Mouse (Mus musculus) left cerebral cortex, postnatal 10 days (tissue): ENCODE results near the gene Gm36210. TPM values are rescaled to one million over a fixed set of nuclear protein-coding genes. Genes with fewer than 3 reads are reported as not detected.

ENCODE experiments used
- DNase-seq, 2 experiments: peaks; one replicate each; pipeline ENCODE4 v3.0.0; 2021 to 2022; ENCODE audit warnings: low spot score in 2 of 2, mixed read lengths in 1 of 2; ENCODE audit errors: extremely low spot score in 1 of 2
- intact Hi-C: fragments of 180-260 bp; cut with DNase I; formaldehyde crosslinking; loops from one replicate; pipeline ENCODE4 v1.15.1; 2025
- total RNA-seq, 2 experiments: library from RNA; stranded (reverse); gene quantifications; 2 replicates each; pipeline ENCODE4 v1.2.3; 2021

Gm36210 gene
- total RNA-seq, 2 experiments from 2014 or later: 0.26 to 0.36 TPM

DNA sequence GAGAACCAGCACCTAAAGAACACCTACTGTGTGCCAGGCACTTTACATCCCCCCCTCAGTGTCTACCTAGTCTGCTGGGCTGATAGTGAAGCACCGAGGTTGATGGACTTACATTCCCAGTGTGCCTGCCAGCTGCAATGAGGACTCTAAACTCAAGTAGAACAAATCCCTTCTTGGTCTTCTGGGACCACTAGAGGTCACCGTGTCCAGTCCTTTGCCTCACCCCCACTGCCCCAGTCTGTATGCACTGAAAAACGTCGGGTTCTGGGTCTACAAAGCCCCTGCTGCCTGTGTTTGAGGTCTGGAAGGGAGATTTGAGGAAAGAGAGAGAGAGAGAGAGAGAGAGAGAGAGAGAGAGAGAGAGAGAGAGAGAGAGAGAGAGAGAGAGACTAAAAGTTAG, 18.2 kb upstream of the Gm36210 start:
- no peak for DNase-seq
- intact Hi-C loops: no loop called here

DNA sequence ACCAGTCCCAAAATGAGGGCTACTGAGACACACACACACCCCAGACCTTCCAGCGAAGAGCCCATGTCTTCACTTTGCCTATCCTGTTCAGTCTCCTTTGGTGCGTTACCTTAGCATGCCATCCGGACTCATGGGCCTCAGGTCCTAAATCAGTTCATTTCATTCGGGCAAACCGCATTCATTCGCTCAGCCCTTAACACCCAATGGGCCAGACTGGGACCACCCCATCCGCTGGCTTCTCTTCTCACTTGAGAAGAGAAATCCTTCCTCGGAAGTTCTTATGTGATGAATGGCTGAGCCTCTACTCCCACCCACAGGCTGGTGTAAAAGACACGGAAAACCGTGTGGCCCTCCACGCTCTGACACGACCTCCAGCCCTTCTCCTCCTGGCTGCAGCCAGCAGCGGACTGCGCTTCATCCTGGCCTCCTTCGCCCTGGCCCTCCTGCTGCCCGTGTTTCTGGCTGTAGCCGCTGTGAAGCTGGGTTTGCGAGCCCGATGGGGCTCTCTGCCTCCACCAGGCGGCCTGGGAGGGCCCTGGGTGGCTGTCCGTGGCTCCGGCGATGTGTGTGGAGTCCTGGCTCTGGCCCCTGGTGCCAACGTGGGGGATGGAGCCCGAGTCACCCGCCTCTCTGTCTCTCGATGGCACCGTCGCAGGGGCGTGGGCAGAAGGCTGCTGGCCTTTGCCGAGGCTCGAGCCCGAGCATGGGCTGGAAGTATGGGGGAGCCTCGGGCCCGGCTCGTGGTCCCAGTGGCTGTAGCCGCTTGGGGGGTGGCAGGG, 17.5 kb upstream of the Gm36210 start:
- peak; percentile 53 to 81 for DNase-seq
- intact Hi-C loops: no loop called here

DNA sequence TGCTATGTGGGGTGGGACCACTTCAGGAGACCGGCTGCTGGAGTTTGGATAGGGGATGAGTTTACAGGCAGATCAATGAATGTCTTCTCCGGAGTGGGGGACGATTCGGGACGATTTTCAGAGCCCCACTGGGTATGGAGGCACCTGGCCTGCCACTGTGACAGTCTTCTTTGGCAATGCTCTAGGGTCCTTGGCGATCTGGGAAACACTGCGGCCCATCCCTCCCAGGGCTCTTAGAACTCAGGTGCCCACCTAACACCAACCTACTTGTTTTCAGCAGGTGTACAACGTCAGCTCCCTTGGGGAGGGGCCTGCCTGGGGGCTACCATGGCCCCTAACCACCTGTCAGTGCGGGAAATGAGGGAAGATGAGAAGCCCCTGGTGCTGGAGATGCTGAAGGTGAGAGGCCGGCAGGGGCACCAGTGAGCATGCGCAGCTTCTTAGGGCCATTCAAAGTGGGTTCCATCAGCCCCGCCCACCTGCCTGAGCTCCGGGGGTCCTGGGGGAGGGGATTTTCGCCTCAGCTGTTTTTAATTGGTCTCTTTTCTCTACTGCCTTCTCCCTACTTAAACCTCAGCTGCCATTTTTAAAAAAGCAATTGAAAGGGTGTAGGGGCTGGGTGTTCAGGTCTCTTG, 16.7 kb upstream of the Gm36210 start:
- intact Hi-C loops: no loop called here
- peak; percentile 82 to 88 for DNase-seq

DNA sequence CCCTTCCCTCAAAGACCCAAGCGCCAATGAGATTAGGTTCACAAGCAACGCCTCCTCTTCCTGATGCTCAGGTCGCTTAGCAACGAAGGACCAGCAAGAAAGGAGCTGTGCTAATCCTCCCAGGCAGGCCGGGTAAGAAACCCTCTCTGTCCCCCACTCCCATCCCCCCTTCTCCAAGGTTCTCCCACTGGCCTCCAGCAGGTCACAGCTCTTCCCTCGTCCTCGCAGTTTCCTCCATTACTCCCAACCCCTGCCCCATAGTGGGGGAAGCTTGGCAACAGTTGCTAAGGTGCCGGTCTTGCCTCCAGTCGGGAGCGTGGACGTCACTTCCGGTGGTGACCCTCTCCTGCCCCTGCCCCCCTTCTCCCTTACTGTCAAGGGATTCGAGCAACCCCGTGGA, 16.2 kb upstream of the Gm36210 start:
- intact Hi-C loops: no loop called here
- DNase-seq: peak; percentile 87 to 93

DNA sequence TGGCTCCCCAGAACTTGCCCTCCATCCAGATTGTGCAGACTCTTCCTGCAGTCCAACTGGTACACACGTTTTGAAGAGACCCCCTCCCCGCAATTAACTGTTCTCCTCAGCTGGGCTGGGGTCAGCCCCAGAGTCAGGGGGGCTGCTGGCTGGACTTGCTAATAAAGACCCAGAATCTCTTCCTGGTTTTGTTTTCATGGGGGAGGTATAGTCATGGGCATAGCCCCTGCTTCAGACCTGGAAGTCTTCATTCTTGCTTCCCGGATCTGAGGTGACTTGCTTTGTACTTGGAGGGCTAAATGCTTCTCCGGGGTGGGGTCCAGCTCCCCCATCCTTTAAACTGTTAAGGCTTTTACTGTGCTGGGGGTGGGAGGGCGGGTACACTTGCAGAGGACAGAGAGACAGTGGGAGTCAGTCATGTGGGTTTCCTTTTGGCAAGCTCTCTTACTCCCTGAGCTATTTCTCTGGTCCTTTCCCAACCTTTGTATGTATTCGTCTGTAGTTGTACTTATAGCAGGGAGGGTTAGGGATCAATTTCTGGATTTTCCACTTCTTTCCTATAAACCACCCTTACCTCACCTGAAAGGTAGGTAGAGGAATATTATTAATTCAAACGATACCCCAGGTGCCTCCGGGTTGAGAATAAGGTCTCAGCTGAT, 15.6 kb upstream of the Gm36210 start, which contains the start of gene Nat14:
Gene Nat14 (plus strand): TSS at position 205 of the 659 bp plus-strand sequence.
- intact Hi-C loops: no loop called here
- DNase-seq: no peak

DNA sequence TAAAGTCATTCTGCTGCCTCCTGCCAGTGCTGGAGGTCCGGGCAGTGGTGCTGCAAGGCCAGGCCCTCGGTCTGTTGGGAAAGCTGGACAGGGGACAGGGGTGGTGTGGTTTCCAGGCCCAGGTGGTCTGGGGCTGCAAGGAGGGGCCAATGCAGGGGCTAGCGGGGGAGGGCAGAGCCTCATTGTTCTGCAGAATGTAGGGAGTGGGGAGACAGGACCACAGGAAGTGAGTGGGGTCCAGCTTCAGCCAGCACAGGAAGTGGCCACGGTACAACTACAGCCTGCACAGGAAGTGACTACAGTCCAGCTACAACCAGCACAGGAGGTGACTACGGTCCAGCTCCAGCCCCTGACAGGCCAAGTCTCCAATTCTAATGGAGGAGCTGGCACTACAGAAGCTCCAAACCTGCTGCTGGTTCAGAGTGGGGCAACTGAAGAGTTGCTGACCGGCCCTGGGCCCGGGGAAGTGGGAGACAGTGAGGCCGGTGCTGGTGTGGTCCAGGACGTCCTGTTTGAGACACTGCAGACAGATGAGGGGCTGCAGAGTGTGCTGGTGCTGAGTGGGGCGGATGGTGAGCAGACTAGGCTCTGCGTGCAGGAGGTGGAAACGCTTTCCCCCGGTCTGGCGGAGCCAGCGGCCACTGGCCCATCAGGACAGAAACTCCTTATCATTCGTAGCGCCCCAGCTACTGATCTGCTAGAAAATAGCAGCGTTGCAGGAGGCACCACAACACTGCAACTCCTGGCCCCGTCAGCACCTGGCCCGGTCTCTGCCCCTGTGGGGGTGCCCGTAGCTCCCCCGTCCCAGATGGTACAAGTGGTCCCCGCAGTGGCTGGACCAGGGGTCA, 14.9 kb upstream of the Gm36210 start:
- peak in 1 of 2 experiments; percentile 57 for DNase-seq
- intact Hi-C loops: no loop called here

DNA sequence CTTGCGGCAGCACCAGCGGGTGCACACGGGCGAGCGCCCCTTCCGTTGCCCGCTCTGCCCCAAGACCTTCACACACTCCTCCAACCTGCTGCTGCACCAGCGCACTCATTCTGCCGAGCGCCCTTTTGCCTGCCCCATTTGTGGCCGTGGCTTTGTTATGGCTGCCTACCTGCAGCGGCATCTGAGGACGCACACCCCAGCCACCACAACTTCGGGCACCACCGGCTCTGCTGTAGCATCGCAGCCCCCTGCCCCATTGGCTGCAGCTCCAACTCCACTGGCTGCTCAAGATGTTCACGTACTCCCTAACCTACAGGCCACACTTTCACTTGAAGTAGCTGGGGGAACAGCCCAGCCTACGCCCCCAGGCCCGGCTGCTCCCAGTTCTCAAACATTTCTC, 14.2 kb upstream of the Gm36210 start:
- no peak for DNase-seq
- intact Hi-C loops: no loop called here

DNA sequence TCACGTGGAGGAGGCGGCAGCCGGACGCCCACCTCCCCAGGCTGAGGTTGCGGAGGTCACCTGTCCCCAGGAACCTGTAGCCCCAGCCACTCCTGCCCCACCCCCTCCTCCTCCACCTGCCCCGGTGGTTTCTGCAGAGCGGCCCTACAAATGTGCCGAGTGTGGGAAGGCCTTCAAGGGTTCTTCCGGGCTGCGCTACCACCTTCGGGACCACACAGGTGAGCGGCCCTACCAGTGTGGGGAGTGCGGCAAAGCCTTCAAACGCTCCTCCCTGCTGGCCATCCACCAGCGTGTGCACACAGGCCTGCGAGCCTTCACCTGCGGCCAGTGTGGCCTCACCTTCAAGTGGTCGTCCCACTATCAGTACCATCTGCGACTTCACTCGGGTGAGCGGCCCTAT, 13.7 kb upstream of the Gm36210 start:
- DNase-seq: no peak
- intact Hi-C loops: loop anchor here (5.0 kb wide), 1 partner anchor 78 kb away; the partner anchor contains the start of gene Shisa7

DNA sequence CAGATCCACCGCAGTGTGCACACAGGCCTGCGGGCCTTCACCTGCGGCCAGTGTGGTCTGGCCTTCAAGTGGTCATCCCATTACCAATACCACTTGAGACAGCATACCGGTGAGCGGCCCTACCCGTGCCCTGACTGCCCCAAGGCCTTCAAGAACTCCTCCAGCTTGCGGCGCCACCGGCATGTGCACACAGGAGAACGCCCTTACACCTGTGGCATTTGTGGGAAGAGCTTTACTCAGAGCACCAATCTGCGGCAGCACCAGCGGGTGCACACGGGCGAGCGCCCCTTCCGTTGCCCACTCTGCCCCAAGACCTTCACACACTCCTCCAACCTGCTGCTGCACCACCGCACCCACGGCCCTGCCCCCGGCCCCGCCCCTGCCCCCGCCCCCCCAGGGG, 12.8 kb upstream of the Gm36210 start:
- DNase-seq: no peak
- intact Hi-C loops: loop anchor here (5.0 kb wide), 1 partner anchor 77 kb away; the partner anchor contains the start of gene Shisa7

DNA sequence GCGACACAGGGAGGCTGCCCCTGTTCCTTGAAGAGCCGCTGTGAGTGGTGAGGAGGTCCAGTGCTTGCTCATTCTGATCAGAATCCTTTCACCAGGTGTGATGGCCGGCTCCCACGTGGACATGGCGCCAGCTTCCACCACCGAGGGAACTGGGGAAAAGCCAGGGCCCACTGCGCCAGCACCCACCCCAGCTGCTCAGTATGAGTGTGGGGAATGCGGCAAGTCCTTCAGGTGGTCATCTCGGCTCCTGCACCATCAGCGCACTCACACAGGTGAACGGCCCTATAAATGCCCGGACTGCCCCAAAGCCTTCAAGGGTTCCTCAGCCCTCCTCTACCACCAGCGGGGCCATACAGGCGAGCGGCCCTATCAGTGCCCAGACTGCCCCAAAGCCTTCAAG, 12.4 kb upstream of the Gm36210 start:
- intact Hi-C loops: loop anchor here (5.0 kb wide), 1 partner anchor 76 kb away; the partner anchor contains the start of gene Shisa7
- DNase-seq: no peak

DNA sequence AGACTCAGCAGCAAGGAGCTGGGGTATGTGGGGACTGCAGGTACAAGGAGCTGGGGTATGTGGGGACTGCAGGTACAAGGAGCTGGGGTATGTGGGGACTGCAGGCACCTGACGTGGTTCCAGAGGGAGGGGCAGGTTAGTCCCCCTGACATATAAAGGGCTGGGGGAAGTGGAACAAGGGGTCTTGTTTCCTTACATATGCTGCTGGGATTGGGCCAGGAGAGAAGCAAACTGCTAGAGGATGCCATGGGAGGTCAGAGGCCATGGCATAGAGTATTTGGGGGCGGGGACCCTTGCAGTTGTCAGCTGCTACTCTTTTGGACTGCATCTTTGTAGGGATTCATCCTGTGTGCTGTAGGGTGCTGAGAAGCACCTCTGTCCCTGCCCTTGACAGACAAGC, 11.2 kb upstream of the Gm36210 start:
- intact Hi-C loops: loop anchor here (5.0 kb wide), 1 partner anchor 75 kb away; the partner anchor contains the start of gene Shisa7
- DNase-seq: no peak

DNA sequence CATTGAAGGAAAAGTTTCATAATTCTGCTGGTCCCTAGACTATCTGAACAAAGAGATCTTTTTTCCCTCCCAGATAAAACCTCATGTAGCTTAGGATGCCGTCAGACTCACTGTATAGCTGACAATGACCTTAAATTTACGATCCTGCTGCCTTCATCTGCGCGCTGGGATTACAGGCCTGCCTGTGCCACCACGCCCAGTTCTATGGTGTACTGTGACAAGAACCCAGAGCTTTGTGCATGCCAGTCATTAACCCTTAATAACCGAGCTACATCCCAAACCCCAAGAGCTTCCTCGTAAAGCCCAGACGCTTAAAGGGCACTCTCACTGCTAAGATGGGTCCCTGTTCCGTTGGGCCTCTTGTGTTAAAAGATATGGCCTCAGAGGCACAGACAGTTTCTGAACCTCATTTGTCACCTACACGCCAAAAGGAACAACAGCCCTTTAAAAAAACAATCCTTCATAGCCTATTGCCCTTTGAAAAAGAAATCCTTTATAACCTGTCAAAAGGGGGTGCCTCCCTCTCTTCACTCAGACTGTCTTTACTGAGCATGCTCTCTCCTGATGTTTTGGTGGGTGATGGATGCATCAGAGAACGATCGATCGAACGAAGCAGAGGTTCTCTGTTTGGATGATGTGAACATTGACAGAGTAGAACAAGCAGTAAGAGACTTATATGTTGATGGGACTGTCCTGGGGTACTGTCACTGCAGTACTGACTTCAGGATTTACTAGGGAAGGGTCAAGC, 9.5 kb upstream of the Gm36210 start:
- intact Hi-C loops: loop anchor here (5.0 kb wide), 1 partner anchor 74 kb away; the partner anchor contains the start of gene Shisa7
- no peak for DNase-seq

DNA sequence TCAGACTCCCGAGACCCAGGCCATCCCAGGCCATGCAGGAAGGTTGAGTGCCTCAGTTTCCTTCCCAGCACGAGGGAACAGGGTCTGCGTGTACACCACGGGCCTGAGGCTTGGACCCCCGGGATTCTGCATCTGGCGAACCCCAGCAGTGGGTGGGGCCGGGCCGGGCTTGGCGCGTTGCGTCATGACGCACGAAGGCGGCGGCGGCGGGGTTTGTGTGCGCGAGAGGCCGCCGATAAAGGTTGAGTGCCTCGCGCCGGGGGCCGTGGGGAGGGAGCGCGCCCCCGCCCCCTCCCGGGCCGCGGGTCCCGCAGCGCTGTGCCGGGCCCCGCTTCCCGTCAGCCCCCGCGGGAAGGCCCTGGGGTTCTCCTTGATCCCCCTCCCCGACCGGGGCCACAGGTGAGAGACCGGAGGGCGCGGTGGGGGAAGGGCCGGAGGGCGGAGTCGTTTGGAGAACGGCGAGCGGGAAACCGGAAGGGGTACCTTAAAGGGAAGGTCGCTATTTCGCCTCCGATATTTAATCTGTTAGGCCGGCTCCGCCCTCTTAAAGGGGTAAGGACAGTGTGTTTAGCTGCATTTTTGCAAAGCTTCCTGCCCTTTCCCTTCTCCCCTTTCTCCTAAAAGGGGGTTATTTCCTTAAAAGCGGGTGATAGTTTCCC, 8.8 kb upstream of the Gm36210 start, which contains the start of gene Zfp628:
Gene Zfp628 (plus strand): TSS at position 211 of the 659 bp plus-strand sequence.
- peak; percentile 91 to 96 for DNase-seq
- intact Hi-C loops: loop anchor here (5.0 kb wide), 1 partner anchor 73 kb away; the partner anchor contains the start of gene Shisa7

DNA sequence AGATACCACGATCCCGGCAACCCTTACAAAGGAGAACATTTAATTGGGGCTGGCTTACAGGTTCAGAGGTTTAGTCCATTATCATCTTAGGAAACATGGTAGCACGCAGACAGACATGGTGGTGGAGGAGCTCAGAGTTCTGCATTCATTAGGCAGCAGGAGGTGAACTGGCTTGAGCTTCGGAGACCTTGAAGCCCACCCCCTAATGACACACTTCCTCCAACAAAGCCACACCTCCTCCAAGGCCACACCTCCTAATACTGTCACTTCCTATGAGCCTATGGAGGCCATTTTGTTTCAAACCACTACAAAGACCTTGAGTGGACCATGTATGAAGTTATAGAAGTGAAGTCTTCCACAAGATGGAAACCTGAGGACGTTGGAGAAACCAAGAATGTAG, 5.9 kb upstream of the Gm36210 start:
- intact Hi-C loops: no loop called here
- DNase-seq: no peak

DNA sequence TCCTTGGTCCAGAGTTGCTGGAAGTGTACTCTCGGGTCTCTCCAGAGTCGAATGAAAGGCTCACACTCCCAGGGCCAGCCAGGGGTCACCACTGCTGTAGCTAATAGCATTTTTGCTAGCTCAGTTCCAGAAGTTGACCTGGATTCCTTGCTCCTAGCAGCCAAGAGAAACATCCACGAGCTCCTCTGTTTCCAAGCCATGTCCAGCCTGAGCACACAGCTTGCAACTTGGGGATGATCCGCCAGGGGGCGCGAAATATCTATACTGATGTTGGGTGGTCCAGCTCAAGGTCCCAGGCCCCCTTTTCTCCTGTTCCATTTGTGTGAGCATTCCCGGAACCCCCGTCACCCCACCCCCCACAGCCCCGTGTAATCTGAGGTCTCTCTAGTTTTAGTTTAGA, 5.2 kb upstream of the Gm36210 start:
- DNase-seq: peak in 1 of 2 experiments; percentile 83
- intact Hi-C loops: no loop called here

DNA sequence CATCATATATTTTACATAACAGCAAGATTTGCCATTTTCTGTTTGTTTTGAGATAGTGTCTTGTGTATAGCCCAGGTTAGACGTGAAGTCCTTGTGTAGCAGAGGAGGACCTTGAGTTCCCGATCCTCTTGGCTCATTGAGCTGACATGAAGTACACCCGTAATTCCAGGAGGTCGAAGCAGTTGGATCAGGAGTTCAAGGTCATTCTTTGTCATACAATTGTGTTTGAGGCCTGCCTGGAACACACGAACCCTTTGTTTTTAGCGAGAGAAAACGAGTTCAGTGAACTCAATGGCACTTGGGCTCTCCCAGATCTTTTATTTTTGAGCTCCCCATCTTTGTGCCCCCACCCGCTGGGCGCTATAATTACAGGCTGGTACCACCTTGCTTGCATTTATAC, 3.9 kb downstream of the Gm36210 start:
- DNase-seq: no peak
- intact Hi-C loops: no loop called here

DNA sequence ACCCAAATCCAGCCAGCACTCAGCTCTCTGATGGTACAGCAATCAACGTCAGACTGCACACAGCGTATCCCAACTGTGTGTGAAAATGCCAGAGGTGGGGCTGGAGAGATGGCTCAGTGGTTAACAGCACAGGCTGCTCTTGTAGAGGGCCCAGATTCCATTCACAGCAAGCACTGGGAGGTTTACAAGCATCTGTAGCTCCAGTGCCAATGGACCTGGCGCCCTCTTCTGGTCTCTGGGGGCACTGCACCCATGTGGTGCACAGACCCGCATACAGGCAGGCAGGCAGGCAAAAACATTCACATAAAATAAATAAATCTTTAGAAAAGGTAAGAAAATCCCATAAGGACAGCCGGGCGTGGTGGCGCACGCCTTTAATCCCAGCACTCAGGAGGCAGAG, 5.1 kb downstream of the Gm36210 start:
- DNase-seq: peak in 1 of 2 experiments; percentile 59
- intact Hi-C loops: no loop called here

DNA sequence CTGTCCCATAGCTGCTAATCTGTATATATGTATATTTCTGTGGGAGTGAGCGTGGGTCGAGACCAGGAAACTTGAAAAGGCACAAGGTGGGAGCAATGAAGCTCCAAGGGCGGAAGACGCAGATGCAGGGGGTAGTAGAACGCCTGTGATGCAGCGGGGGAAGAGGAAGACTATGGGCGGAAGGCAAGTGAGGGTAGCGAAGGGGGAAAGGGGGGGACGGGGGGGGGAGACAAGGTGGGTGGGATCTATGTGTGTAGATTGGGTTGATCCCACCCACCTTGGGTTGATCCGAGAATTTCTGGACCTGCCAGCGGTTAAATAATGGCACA, 5.8 kb downstream of the Gm36210 start:
- DNase-seq: no peak
- intact Hi-C loops: no loop called here
